Mouse (Mus musculus) CD4-positive, CD25-positive, alpha-beta regulatory T cell, adult 4 months (primary cell): ENCODE results near the gene Erp44. TPM values are rescaled to one million over a fixed set of nuclear protein-coding genes. Genes with fewer than 3 reads are reported as not detected.
A peak's percentile ranks its signal among the peaks of the same experiment; 100 is the strongest.

Experiments
- ATAC-seq: one replicate; pipeline ENCODE4 v1.8.0; 2017
- polyA plus RNA-seq, 2 experiments: library from polyadenylated mRNA; unstranded; fragments of 100-300 nt; shearing (Covaris generic); gene quantifications; one replicate each; pipeline ENCODE4 v1.2.1; 2017

Gene Erp44
- polyA plus RNA-seq, 2 experiments from 2014 or later, result 45.4 to 68.3 TPM

DNA sequence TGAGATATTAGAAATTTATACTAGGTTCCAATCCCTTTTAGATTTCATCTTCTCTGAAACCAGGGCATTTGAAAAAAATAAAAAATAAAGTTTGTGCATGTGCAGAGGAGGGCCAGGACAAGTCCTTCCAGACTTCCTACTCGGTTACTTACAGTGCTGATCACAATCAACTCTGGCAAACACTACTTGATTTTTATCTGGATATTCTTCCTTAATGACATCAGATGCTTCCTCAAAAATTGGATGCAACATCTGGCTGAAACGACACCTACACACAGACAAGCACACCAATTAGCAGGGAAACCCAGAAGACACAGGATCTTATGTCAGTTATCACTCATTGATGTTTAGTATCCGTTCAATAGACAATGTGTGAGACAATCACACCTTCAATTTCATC is 42.6 kb downstream of the Erp44 start:
- ATAC-seq, result no peak

DNA sequence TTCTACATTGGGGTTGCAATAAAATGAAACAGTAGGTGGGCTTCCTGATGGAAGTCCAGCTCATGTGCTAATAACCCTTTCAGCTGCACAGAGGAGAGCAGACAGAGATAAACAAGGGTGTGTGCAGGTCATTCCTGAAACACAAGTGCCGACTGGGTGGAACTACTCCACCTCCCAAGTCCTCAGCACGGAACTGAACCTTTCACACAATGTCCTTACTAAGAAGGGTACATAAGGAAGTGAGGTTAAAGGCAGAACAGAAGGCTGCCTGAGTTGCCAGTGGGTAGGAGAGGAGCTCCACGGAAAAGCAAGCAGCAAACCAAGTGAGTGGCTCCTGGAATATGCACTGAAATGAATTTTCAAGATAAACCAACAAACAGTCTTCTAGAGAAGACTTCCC is 52.6 kb downstream of the Erp44 start:
- no peak for ATAC-seq

DNA sequence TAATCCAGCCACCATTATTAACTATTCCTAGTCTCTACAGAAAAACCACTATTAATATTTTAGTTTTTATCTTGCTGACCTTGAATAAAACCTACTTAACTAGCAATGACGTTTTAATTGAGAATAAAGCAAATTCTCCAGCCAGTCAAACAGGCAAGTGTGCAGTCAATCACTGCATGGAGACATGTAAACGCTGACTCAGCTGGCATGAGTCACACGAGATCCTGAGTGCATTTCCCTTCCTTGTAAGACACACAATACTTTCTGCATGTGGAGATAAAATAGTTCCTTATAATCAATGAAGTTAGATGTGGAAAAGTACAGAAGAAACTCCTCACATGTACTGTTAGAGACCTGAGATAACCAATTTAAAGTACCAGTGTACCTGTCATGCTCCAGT is 53.8 kb downstream of the Erp44 start:
- no peak for ATAC-seq

DNA sequence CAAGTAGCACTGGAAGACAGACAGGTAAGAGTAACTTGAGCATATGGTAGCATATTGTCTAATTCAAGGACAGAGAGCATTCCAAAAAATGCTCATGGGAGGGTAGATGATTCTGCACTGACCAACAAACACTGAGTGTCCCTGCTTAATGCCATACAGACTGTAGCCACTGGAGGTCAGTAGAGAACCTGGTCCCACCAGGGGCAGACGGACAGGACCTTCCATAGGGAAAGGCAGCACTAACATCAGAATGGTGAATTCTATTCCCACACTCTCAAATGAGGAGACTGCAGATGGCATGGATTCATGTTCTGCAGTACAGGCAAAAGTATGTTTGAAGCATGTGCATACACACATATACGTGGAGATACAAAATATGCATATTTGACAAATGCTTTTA is 54.2 kb downstream of the Erp44 start:
- peak; percentile 63 for ATAC-seq

DNA sequence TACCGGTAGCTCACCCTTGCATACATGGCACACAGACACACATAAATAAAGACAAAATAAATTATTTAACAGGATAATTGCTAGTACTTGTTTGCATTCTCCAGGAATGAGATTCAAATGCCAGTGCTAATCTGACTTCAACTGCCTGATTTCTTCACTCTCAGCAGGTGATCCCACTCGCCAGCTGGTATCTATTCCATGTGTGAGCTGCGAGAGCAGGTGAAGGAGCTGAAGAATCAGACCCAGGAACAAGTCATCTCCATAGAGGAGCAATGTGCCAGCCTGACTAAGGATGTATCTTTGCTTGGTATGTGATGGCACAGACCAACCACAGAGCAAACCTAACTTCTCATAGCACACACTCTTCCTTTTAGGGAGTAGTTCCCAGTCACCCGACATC is 75.8 kb downstream of the Erp44 start:
- no peak for ATAC-seq

DNA sequence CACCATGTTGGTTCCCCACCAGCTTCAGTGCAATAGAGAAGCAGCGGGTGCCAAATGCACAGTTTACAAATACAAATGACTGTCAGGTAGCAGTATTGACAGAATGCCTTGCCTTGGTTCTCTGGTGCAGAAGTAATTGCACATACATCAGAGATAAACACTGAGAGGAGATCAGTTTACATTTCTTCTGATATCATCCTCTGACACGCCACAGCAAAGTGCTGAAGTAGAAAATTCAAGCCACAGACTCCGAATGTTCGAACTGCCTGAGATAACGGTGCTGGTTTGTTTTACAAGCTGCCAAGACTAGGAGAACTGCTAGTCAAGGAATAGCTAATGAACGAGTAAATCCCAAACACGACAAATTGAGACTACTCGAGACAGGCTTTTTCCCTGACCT is 80.9 kb downstream of the Erp44 start:
- ATAC-seq, result no peak

DNA sequence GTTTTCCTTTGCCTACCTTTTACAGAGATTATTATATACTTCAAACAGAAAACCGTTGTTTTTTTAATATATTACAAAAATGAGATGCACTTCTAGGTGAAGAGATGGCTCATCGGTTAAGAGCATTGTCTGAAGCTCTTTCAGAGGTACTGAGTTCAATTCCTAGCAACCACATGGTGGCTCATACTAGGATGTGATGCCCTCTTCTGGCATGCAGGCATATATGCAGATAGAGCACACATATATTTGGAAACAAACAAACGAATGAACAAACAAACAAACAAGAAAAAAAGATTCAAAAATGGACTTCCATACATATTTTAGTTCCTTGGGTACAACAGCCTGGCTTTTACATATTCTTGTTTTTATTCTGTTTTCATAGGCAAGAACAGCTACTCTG is 81.4 kb downstream of the Erp44 start:
- peak; percentile 47 for ATAC-seq

DNA sequence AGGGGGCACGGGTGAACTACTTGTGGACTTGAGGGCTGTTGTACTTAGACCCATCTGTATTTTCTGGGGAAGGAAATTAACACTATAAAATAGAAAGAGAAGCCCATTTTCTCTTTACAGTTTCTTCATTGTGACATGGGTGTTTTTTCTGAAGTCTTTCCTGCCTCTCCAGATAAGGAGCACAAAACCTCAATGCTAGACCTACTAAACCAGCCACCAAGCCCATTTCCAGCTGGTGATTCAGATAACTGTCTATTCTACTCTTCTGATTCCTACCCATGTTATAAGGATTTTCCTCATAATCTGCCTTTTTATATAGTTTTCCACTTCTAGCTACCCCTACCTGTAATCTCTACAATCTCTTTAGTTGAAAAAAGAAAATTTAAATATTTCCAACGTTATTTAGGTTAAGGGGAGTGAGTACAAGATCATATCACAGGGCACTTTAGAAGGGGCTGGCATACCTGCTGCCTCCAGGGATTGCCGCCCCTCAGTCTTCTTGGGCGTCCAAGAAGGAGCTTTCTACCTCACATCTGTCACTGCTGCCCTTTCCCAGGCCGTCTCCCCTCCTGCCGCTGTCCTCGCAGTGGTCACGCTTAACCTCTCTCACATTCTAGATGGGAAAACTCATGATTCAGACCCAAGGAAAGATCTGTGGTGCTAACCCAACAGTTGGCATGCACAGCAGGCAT is 97.1 kb downstream of the Erp44 start:
- no peak for ATAC-seq

DNA sequence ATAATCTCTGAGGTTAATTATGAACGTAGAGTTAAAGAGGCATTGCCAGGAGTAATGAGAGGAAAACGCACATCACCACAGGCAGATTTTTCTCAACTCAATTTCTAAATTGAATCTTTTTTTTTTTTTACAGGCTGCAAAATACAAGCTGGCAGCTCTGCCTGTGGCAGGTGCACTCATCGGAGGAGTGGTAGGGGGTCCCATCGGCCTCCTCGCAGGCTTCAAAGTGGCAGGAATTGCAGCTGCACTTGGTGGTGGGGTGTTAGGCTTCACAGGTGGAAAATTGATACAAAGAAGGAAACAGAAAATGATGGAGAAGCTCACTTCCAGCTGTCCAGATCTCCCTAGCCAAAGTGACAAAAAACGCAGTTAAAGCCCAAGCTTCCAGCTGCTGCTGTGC is 98.0 kb downstream of the Erp44 start:
- ATAC-seq, result no peak

DNA sequence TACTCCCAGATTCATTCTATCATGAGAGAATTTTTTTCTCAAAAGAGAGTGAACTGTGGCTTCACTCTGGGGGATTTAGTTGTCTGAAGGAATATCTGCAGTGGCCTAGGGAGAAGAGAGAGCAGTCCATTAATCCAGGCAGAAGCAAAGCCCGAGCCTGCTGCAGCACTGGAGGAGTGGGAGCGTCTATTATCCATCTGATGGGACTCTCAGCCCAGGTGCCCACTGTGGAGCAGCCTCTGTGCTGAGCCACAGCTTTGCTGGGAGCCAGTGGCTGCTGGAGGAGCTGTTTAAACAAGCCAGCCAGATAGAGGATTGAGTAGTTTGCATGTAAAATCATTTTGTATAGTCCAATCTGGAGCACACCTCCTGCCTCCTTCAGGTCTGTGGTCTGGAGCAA is 98.4 kb downstream of the Erp44 start:
- ATAC-seq, result no peak

DNA sequence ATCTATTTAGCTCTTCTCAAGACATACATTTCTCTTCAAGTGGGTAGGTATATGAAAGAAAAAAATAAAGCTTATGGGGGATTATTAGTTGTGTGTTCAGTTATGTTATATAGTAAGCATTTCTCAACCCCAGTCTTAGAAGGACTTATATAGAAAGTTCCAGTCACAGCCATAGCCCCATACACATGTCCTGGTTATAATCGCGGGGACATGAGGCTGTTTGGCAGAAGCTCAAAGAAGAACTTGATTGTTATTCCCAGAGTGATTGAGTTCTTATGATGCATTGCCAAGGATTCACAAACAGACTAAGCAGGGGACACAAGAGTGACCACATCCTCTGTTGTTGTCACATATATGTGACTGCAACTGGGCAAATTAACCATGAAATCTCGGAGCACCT is 103.7 kb downstream of the Erp44 start:
- ATAC-seq, result no peak

DNA sequence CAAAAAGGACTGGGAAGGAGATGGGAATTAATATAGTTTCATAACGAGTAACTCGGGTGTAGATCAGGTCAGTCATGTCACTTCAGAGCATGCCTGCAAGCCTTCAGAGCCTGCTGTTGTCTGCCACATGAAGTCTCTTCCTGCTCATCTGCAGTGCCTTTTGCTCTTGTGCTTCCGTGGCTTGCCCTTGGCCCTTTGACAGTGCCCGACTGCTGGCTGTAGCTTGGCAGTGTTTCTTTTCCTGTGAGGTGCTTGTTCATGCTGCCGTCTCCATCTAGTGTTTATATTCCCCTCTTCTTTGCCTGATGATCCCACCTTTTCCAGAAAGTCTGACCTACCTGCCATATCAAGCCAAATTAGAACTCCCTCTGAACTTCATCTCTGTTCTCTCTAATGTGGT is 115.5 kb downstream of the Erp44 start:
- ATAC-seq, result no peak

DNA sequence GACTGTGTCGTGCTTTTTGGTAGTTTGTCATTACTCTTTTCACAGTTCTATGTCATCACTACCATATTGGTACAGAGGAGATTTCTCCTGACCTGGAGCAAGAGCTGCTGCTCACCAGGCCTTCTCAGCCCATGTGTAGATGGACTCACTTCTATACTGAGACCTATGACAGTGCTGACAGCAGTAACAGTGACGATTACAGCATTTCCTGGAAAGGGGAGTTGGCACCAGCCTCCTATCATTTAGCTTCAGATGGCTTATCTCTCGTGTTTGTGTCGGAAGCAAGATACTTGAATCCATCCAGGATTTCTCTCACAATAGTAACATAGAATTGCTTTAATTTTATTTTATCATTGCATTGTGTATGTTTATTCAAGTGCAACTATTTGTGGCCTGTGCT is 119.0 kb downstream of the Erp44 start:
- ATAC-seq, result no peak

DNA sequence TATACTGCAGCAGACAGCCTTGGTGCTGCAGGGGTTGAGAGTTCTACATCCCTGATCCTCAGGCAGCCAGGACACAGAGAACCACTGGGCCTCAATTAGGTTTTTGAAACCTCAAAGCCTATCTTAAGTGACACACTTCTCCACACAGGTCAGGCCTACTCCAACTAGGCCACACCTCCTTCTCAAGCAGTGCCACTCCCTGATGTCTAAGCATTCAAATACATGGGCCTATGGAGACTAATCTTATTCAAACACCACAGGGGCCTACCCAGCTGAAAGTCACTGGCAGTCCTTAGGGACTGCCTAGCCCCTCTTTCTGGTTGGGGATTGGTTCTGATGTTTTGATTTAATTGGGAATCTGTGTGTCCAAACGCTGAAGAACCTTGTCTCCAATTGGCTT is 123.5 kb downstream of the Erp44 start:
- ATAC-seq, result no peak

DNA sequence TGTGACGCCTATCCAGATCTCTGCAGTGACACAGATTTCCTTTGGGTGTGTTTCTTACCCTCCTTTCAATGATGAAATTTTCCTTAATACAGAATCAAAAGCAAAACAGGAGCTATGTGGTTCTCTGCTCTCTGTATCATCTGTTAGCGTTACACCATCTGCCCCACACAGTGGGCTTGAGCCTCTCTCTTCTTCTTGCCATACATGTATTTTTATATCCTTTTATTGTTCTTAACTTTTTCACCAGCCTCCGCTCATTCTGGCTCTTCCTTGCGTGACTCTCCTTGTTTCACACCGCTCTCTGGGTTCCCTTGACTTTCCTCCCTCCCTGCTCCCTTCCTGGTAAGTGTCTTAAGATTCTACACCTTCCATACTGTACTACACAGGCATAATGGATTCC is 126.1 kb downstream of the Erp44 start:
- ATAC-seq, result no peak

DNA sequence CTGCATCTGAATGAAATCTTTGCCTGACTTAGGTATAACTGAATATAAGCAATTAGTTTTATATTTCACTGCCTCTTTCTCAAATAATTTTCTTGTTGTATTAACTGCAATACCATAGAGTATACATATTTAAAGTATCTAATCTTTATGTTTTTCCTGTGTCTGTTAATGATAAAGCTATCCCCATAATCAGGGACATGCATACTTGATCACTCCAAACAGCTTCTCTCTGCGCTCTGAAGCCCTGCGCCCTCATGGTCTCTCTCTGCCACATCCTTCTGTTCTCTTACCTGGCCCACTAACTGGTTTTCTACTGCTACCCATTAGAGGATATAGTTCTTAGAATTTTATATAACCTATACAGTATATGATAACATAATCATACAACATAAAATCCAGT is 129.9 kb downstream of the Erp44 start:
- ATAC-seq, result no peak

Other genes starting within 250 kb of the Erp44 start
- gene Nr4a3, start 234.4 kb downstream of the Erp44 start, polyA plus RNA-seq, result 1 to 10 TPM; 2.2 to 2.3 TPM
- gene Stx17, start 154.6 kb downstream of the Erp44 start, polyA plus RNA-seq, result 10 to 100 TPM; 11.3 to 18.7 TPM
- 10 to 100 TPM in 1 of 2 experiments, 1 to 10 TPM in 1; 8.6 to 11.4 TPM for gene Invs, start 202 bp upstream of the Erp44 start, polyA plus RNA-seq
- gene Tex10, start 193.9 kb upstream of the Erp44 start, polyA plus RNA-seq, result 10 to 100 TPM; 70.8 to 77.0 TPM